ENCODE assay signal across 9 mouse cellular contexts in the genomic region with DNA sequence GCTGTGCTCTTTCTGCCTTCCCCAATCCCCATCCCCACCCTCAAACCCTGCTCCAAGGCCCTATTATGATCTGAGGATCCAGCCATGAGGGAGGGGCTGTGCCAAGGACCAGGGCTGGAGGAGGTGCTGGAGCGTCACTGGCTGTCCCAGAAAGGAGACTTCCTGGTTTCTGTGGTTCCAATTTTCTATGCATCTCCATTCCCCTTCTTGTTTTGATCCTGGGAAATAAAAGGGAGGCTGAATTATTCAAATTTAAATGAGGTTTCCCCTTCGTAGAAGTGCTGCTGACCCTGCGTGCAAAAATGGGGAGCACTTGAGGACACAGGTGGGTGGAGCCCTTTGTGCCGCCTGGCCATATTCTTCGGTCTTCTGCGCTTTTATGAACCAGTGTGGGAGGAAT. TPM values are rescaled to one million over a fixed set of nuclear protein-coding genes. Genes with fewer than 3 reads are reported as not detected.
DNase-seq lines count a peak whose midpoint lies in the region; ATAC-seq and TF ChIP-seq lines count a peak whose summit lies in the region.
"Had no signal": no experiment of that assay in that cellular context is flagged by ENCODE, and none has a peak within 500 bp of the region (broad histone marks: within the 10 kb centered on the region; RNA-seq: fewer than 3 reads in every experiment).

No protein-coding gene starts in this region.

- H3K27me3 ChIP-seq in kidney, embryonic 15.5 days: peaks cover 68% of the 10 kb centered on the region
- no peaks in the 10 kb centered on the region for H3K27me3 ChIP-seq in hindbrain, embryonic 14.5 days (ENCODE audit: control insufficient read depth, insufficient read depth, low read length)
- no peaks in the 10 kb centered on the region; the same call in 1 of the 2 replicates for H3K27me3 ChIP-seq in midbrain, embryonic 16.5 days (ENCODE audit: control insufficient read depth, insufficient read depth, low read depth, low read length)

- 0 out of 2 replicates have a peak, but pooled peaks have one; percentile 31 for TF ChIP-seq POLR2A in cortical plate, adult 2 months (IDR thresholded peaks at IDR 0.05; ENCODE audit: extremely low read depth, insufficient read depth, low read length)

- H3K4me1 ChIP-seq in kidney, embryonic 15.5 days: peaks cover 68% of the 10 kb centered on the region
- 0 out of 2 replicates have a peak, but pooled peaks cover 2% of the 10 kb centered on the region for H3K4me1 ChIP-seq in cortical plate, adult 2 months (ENCODE audit: control insufficient read depth, insufficient read depth, low read length)
- peaks cover 38% of the 10 kb centered on the region; the same call in 1 of the 2 replicates for H3K4me1 ChIP-seq in hindbrain, embryonic 14.5 days (replicated peaks; ENCODE audit: control insufficient read depth, insufficient read depth, low read length)
- H3K4me1 ChIP-seq in midbrain, embryonic 16.5 days (ENCODE audit: control insufficient read depth, insufficient read depth, low read length): peaks cover 30% of the 10 kb centered on the region

- TF ChIP-seq CTCF in cortical plate, adult 2 months (IDR thresholded peaks at IDR 0.05; ENCODE audit: extremely low read depth, insufficient read depth, low read length): no peak

- H3K27ac ChIP-seq in kidney, embryonic 15.5 days: no peak overlapping the region
- no peak overlapping the region for H3K27ac ChIP-seq in cortical plate, adult 2 months (ENCODE audit: insufficient read depth, low read length)
- H3K27ac ChIP-seq in hindbrain, embryonic 14.5 days: no peak overlapping the region; the same call in 1 of the 2 replicates
- H3K27ac ChIP-seq in midbrain, embryonic 16.5 days (ENCODE audit: low read length): peak overlapping the region; percentile 26; the same call in 1 of the 2 replicates

- H3K4me2 ChIP-seq in kidney, embryonic 15.5 days: peak overlapping the region; percentile 92
- H3K4me2 ChIP-seq in hindbrain, embryonic 14.5 days (replicated peaks): peak overlapping the region; percentile 87
- peak overlapping the region; percentile 67 for H3K4me2 ChIP-seq in midbrain, embryonic 16.5 days (ENCODE audit: low read length)

- ATAC-seq in kidney, embryonic 15.5 days (replicated peaks; ENCODE audit: low FRiP score): no peak
- no peak for ATAC-seq in hindbrain, embryonic 14.5 days (ENCODE audit: low FRiP score)
- no peak for ATAC-seq in midbrain, embryonic 16.5 days
- ATAC-seq: Patski had no signal

- H3K9me3 ChIP-seq in kidney, embryonic 15.5 days (replicated peaks): no peaks in the 10 kb centered on the region
- no peaks in the 10 kb centered on the region for H3K9me3 ChIP-seq in hindbrain, embryonic 14.5 days (ENCODE audit: control insufficient read depth, low read length)
- H3K9me3 ChIP-seq in midbrain, embryonic 16.5 days (replicated peaks; ENCODE audit: control insufficient read depth, low read length, poor library complexity, severe bottlenecking): no peaks in the 10 kb centered on the region

- peak overlapping the region; percentile 67 for H3K4me3 ChIP-seq in kidney, embryonic 15.5 days (replicated peaks)
- peak overlapping the region; percentile 46; the same call in 1 of the 2 replicates for H3K4me3 ChIP-seq in cortical plate, adult 2 months (ENCODE audit: insufficient read depth, low read length)
- peak overlapping the region; percentile 59 for H3K4me3 ChIP-seq in hindbrain, embryonic 14.5 days (replicated peaks; ENCODE audit: low read length)
- peak overlapping the region; percentile 69 for H3K4me3 ChIP-seq in midbrain, embryonic 16.5 days (ENCODE audit: low read depth, low read length)

- peak overlapping the region; percentile 37; the same call in 1 of the 2 replicates for H3K9ac ChIP-seq in kidney, embryonic 15.5 days
- peak overlapping the region; percentile 64 for H3K9ac ChIP-seq in hindbrain, embryonic 14.5 days
- H3K9ac ChIP-seq in midbrain, embryonic 16.5 days (ENCODE audit: low read depth, low read length): peak overlapping the region; percentile 47; the same call in 1 of the 2 replicates

- 14% methylated on average over 6 of the region's 6 CpGs for WGBS in kidney, embryonic 15.5 days
- 6% methylated on average over 6 of the region's 6 CpGs for WGBS in hindbrain, embryonic 14.5 days
- 6% methylated on average over 6 of the region's 6 CpGs for WGBS in midbrain, embryonic 16.5 days

- H3K36me3 ChIP-seq in kidney, embryonic 15.5 days: no peaks in the 10 kb centered on the region
- no peaks in the 10 kb centered on the region for H3K36me3 ChIP-seq in hindbrain, embryonic 14.5 days (replicated peaks; ENCODE audit: control insufficient read depth, insufficient read depth)
- H3K36me3 ChIP-seq in midbrain, embryonic 16.5 days (ENCODE audit: control insufficient read depth, insufficient read depth, low read length): no peaks in the 10 kb centered on the region

- DNase-seq in kidney, postnatal 4 days: no peak
- no peak for DNase-seq in hindbrain, embryonic 14.5 days (ENCODE audit: low spot score)
- DNase-seq in spleen, postnatal 10 days (ENCODE audit: low spot score in 2 of 2): no peak
- no peak for DNase-seq in adrenal gland, adult 18-20 months (ENCODE audit: low spot score in 2 of 2)
- DNase-seq in layer of hippocampus, adult 18-20 months (ENCODE audit: low spot score in 2 of 2): no peak

RNA-seq across cellular contexts. Expression of a gene that starts 2.1 kb away (rescaled TPM):
- polyA plus RNA-seq in kidney, embryonic 15.5 days (2015; fragmentation: Nextera tagmentation; extraction: Ambion mirVana): 21.8 and 23.7 TPM in 2 replicates
- polyA plus RNA-seq in cortical plate, adult 2 months (2012; rRNA removed): 22.1 and 24.2 TPM in 2 replicates
- polyA plus RNA-seq in hindbrain, embryonic 14.5 days (2014; fragmentation: Nextera tagmentation; extraction: Ambion mirVana): 15.6 and 19.9 TPM in 2 replicates
- polyA plus RNA-seq in midbrain, embryonic 16.5 days (2015; fragmentation: Nextera tagmentation; extraction: Ambion mirVana): 13.1 and 15.0 TPM in 2 replicates
- total RNA-seq in adrenal gland, adult 18-20 months (2021): 1 to 10 TPM; 2.3 to 3.5 TPM
- total RNA-seq in layer of hippocampus, adult 18-20 months (2021): 10 to 100 TPM; 19.5 to 21.0 TPM

RNA-seq across cellular contexts. Expression of a gene that starts 14.0 kb away (rescaled TPM):
- 11.7 and 14.1 TPM in 2 replicates for polyA plus RNA-seq in kidney, embryonic 15.5 days (2015; fragmentation: Nextera tagmentation; extraction: Ambion mirVana)
- 2.5 TPM in 2 replicates for polyA plus RNA-seq in cortical plate, adult 2 months (2012; rRNA removed)
- polyA plus RNA-seq in hindbrain, embryonic 14.5 days (2014; fragmentation: Nextera tagmentation; extraction: Ambion mirVana): 2.0 and 2.2 TPM in 2 replicates
- polyA plus RNA-seq in midbrain, embryonic 16.5 days (2015; fragmentation: Nextera tagmentation; extraction: Ambion mirVana): 1.2 and 1.4 TPM in 2 replicates
- 10 to 100 TPM; 11.6 to 19.5 TPM for total RNA-seq in adrenal gland, adult 18-20 months (2021)
- 1 to 10 TPM; 1.9 to 2.3 TPM for total RNA-seq in layer of hippocampus, adult 18-20 months (2021)

RNA-seq across cellular contexts. Expression of a gene that starts 28.6 kb away (rescaled TPM):
- polyA plus RNA-seq in kidney, embryonic 15.5 days (2015; fragmentation: Nextera tagmentation; extraction: Ambion mirVana): 114 and 124 TPM in 2 replicates
- polyA plus RNA-seq in cortical plate, adult 2 months (2012; rRNA removed): 52.0 and 57.5 TPM in 2 replicates
- polyA plus RNA-seq in hindbrain, embryonic 14.5 days (2014; fragmentation: Nextera tagmentation; extraction: Ambion mirVana): 88.0 and 91.6 TPM in 2 replicates
- 116 and 117 TPM in 2 replicates for polyA plus RNA-seq in midbrain, embryonic 16.5 days (2015; fragmentation: Nextera tagmentation; extraction: Ambion mirVana)
- total RNA-seq in adrenal gland, adult 18-20 months (2021): 10 to 100 TPM; 48.8 to 49.5 TPM
- 10 to 100 TPM; 56.7 to 60.0 TPM for total RNA-seq in layer of hippocampus, adult 18-20 months (2021)

RNA-seq across cellular contexts. Expression of a gene that starts 31.8 kb away (rescaled TPM):
- polyA plus RNA-seq in kidney, embryonic 15.5 days (2015; fragmentation: Nextera tagmentation; extraction: Ambion mirVana): 0.23 and 0.55 TPM in 2 replicates
- polyA plus RNA-seq in cortical plate, adult 2 months (2012; rRNA removed): 0.11 TPM in 1 of 2 replicates, not detected in the other
- not detected in 2 replicates for polyA plus RNA-seq in hindbrain, embryonic 14.5 days (2014; fragmentation: Nextera tagmentation; extraction: Ambion mirVana)
- polyA plus RNA-seq in midbrain, embryonic 16.5 days (2015; fragmentation: Nextera tagmentation; extraction: Ambion mirVana): not detected in 2 replicates
- total RNA-seq in adrenal gland, adult 18-20 months (2021): not detected
- under 1 TPM; 0.18 to 0.25 TPM for total RNA-seq in layer of hippocampus, adult 18-20 months (2021)

RNA-seq across cellular contexts. Expression of a gene that starts 35.9 kb away (rescaled TPM):
- 1.4 and 1.9 TPM in 2 replicates for polyA plus RNA-seq in kidney, embryonic 15.5 days (2015; fragmentation: Nextera tagmentation; extraction: Ambion mirVana)
- 0.19 and 0.21 TPM in 2 replicates for polyA plus RNA-seq in cortical plate, adult 2 months (2012; rRNA removed)
- polyA plus RNA-seq in hindbrain, embryonic 14.5 days (2014; fragmentation: Nextera tagmentation; extraction: Ambion mirVana): not detected in 2 replicates
- polyA plus RNA-seq in midbrain, embryonic 16.5 days (2015; fragmentation: Nextera tagmentation; extraction: Ambion mirVana): 0.43 TPM in 1 of 2 replicates, not detected in the other
- total RNA-seq in adrenal gland, adult 18-20 months (2021): not detected
- under 1 TPM in 1 of 2 experiments, not detected in 1; 0.69 TPM for total RNA-seq in layer of hippocampus, adult 18-20 months (2021)
